Mouse (Mus musculus) spleen, postnatal 10 days (tissue): ENCODE measurements at regions not wholly inside any gene's neighbourhood (a gene's known extent, or its start where the extent isn't known, plus 50 kb on each side); places are given as distances from the start of the nearest gene placed in this dataset.
A peak's percentile ranks its signal among the peaks of the same experiment; 100 is the strongest.

Experiments
- DNase-seq, 2 experiments: peaks; one replicate each; pipeline ENCODE4 v3.0.0; 2021 to 2022; ENCODE audit warnings: low spot score in 2 of 2

DNA sequence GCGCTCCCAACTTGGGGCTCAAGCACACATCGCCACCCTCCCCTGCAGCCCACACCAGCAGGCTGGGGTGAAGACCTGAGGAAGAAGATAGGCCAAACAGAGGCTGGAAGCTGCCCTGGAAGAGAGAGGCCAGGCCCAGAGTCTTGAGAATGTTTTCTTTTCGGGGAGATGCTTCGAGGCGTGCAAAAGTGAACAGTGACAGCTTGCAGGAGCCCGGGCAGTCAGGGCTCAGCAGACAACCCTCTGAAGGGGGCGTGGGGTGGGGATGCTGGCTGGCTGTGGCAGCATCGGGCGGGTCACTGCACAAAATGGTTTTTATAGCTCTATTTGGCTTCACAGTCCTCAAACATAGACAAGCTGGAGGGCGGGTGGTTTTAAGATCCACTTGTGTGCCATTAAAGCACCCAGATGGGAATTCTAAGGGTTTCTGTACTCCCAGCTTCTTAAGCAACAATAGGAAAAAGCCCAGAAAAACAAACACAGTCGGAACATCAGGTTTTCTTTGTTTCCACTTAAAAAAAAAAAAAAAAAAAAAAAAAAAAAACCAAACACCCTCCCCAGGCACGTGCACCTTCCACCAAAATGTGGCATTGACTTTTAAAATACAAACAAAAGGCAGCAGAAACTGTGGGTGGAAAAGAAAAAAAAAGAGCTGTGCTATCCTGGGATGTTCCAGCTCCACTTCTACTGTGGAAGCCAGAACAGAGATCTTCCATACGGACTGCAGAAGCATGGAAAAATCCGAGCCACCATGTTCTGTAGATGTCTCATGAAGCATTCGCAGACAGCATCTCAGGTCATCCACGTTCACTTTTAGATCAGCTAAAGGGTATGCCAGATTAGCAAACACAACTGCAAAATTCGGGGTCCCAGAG lies 123.5 kb downstream of the Ly86 start:
- DNase-seq = no peak

DNA sequence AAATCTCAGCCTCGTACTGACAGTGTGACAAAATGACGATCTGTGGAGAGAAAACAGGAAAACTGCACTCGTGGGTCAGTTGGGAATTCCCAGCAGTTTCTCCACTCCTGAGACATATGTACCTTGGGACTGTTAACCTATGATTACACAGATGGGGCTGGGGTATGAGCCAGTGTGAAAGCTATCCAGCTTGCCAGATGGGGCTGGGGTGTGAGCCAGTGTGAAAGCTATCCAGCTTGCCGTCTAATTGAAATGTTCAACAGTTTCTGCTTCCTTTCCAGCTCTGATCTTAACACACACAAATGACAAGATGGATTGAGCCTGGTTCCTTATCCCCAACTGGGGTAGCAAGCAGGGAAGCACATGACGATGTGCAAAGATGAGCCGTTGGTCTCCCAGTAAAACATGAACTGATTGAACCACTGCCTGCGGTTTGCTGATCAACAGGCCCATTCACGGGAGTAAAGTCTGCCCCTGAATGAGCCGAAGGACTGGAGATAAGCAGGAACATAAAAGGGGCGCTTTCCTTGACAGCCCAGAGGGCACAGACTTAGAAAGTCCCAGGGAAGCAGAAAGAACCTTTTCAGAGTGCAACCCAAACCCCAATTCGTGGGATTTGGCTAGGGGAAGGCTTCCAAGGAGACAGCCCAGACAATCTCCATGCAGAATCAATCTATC lies 125.4 kb downstream of the Ly86 start:
- no peak for DNase-seq

GRCm38 (mm10) chr13:37473359-37473758 lies 128.4 kb downstream of the Ly86 start:
- no peak for DNase-seq

DNA sequence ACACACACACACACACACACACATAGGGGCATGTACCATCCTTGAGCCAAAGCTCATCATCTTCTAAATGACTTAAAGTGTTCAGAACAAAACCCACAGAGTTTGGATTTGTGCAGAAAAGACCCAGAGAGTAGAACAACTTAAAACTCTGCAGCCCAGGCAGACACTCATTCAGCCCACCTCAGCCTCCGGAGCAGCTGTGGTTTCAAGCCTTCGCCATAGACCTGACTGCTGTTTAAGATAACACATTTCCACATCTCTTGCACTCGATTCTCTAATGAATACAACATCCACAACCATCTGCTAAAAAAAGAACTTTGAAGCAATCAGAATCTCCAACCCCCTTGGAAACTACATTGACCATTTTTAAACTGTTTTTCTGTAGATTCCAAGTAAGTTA lies 130.8 kb downstream of the Ly86 start:
- no peak for DNase-seq

- no peak for DNase-seq
Measured at GRCm38 (mm10) chr13:37476256-37477053, 131.4 kb downstream of the Ly86 start.

DNA sequence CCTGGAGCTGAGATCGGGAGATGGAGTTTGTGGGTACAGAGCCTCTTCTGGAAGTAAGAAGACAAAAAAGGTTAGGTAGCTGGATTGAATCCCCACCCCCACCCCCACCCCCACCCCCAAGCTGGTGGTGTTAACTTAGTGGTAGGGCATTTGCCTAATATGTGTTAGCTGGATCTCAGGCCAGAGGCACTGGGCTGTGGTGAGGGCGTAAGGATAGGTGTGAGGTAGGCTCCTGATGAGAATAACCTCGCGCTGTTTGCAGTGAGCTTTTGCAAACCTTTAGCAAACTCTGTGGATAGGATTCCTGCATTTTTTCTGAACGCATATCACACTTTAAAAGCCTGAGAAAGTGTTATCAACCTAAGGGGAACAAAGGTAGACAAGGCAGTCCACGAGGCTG lies 132.3 kb downstream of the Ly86 start:
- no peak for DNase-seq

- DNase-seq = peak in 1 of 2 experiments; percentile 52
Measured at GRCm38 (mm10) chr13:37477749-37478548, 132.9 kb downstream of the Ly86 start.

GRCm38 (mm10) chr13:37479182-37479691 lies 134.2 kb downstream of the Ly86 start:
- no peak for DNase-seq

- no peak for DNase-seq
Measured at GRCm38 (mm10) chr13:37481514-37481913, 136.5 kb downstream of the Ly86 start.

DNA sequence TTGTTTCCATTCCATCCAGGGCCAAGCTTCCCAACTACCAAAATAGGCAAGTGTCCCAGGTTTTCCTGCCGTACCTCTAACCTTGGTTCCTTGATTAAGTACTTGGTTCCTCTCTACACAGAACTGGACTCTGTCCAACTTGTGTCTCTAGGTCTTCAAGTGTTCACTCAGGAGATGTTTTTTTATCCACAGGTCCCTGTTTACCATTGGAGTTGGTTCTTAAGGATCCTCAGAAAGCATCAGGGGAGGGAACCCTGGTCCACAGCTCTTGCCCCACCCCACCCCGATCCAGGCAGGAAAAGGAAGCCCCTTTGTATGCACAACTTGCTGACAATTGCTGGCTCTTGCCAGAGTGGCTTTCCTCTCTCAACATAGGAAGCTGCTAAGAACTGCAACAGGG lies 137.0 kb downstream of the Ly86 start:
- no peak for DNase-seq

DNA sequence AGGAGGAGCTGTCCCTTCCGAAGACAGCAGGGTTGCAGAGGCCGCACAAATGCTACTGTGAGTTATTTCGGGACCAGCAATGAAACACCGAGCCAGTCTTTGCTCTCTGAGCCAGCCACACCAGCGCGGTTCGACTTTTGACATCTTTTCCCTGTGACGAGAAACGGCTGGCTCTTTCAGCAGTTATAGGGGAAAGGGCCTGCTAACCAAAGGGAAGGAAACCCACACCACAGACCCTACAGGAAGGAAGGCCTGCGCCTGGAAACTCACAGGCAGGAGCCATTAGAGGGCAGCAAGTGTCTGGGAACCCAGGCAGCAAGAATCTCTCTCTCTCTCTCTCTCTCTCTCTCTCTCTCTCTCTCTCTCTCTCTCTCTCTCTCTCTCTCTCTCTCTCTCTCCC lies 137.6 kb downstream of the Ly86 start:
- DNase-seq = peak; percentile 25 to 49

DNA sequence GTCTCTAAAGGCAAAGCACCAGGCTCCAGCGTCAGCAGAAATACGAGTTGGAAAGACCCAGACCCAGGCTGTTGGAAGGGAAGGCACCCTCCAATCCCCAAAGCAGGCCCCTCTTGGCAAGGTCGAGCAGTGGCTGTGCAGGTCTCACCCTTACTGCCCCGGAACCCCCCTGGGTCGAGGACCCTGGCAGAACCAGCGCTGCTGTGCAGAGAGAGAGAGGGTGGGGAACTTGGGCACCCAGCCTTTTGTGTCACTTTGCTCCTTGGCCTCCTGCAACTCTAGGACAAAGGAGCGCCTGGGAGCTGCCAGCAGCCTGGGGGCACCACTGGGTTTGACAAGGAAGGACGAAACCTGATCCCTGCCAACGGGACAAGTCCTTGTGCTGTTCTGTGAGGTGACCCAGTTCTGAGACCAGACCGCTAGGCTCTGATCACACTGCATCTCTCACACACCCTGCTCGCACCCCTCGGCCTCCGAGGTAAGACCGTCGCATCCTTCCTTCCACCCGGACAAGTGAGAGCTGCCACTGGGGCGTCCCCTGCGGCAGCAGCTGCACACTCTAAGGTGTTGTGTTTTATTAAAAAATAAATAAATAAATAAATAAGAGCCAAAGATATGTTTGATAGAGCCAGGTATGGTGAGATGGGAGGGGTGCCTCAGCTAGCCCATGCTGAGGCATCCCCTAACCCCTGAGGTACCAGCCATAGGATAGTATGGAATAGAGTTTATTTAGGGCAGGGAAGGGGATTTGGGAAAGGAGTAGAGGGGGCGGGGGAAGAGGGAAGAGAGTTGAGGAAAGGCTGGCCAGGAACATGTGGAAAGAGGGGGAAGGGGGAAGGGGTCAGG lies 138.2 kb downstream of the Ly86 start:
- DNase-seq = peak in 1 of 2 experiments; percentile 23

DNA sequence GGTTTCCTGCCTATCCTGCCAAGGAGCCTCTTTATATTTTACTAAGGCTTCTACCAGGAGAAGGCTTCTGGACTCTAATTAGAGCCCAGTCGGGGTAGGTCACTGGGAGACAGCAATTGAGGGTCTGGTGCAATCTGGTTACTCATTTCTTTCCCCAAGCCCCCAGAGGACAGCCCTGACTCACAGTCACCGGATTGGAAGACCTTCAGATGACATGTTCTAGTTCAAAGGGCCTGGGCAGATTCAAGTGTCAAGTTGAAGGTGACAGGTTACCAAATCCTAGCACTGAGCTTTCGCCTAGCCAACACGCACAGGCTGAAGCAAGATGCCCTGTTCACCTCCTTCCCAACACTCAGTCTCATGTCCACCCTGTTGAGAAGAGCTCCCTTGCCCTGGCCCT lies 139.6 kb downstream of the Ly86 start:
- no peak for DNase-seq

- no peak for DNase-seq
Measured at GRCm38 (mm10) chr13:37492115-37493001, 147.3 kb downstream of the Ly86 start.

GRCm38 (mm10) chr13:37493331-37493730 lies 148.3 kb downstream of the Ly86 start:
- DNase-seq = no peak

- DNase-seq = no peak
Measured at GRCm38 (mm10) chr13:37495272-37495932, 150.4 kb downstream of the Ly86 start.

- DNase-seq = no peak
Measured at GRCm38 (mm10) chr13:37497986-37498385, 153.0 kb downstream of the Ly86 start.

DNA sequence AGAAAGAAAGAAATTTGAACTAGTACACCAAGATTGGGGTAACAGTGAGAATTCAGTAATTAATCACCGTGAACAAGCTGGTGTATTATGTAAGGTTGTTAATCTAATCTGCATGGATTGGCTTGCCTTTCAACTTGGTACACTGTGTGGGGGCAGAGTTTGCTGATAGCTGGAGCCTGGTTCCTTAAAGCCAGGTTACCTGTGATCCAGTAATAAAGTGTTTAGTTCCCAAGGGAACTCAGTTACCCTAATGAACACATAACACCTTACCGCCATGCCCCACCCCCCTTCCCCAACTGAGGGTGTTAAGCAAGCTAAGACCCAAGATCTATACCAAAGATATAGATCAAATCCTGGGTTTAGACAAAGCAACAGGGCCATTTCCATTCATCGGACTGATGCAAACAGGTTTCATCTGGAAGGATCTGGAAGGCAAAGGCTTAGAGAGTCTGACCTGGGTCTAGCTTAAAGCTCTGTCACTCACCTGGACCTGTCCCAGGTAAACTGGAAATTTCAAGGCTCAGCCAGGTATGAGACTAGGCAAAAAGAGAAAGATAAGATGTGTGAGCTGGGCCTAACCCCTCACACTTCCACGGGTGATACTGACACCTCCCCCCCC lies 155.8 kb downstream of the Ly86 start:
- no peak for DNase-seq
